Mouse (Mus musculus): ENCODE data around the gene Itsn1.

Itsn1 gene

GRCm38 (mm10) chr16:91732816-91733215, 3.7 kb downstream of the Itsn1 start:
- no peak for DNase-seq

GRCm38 (mm10) chr16:91734771-91735170, 5.7 kb downstream of the Itsn1 start:
- no peak for DNase-seq

GRCm38 (mm10) chr16:91736046-91736816, 7.2 kb downstream of the Itsn1 start:
- no peak for DNase-seq

GRCm38 (mm10) chr16:91738505-91738904, 9.4 kb downstream of the Itsn1 start:
- DNase-seq = no peak

GRCm38 (mm10) chr16:91740184-91740917, 11.3 kb downstream of the Itsn1 start:
- DNase-seq = no peak

- no peak for DNase-seq
Measured at GRCm38 (mm10) chr16:91740918-91741255, 11.8 kb downstream of the Itsn1 start.

- DNase-seq = no peak
Measured at GRCm38 (mm10) chr16:91743055-91743454, 14.0 kb downstream of the Itsn1 start.

- DNase-seq = no peak
Measured at GRCm38 (mm10) chr16:91746101-91746950, 17.2 kb downstream of the Itsn1 start.

- DNase-seq = no peak
Measured at GRCm38 (mm10) chr16:91747567-91747966, 18.5 kb downstream of the Itsn1 start.

GRCm38 (mm10) chr16:91751644-91752385, 22.7 kb downstream of the Itsn1 start:
- no peak for DNase-seq

- DNase-seq = no peak
Measured at GRCm38 (mm10) chr16:91753611-91754010, 24.5 kb downstream of the Itsn1 start.

GRCm38 (mm10) chr16:91754957-91755356, 25.9 kb downstream of the Itsn1 start:
- no peak for DNase-seq

GRCm38 (mm10) chr16:91761202-91761601, 32.1 kb downstream of the Itsn1 start:
- no peak for DNase-seq

GRCm38 (mm10) chr16:91761761-91762160, 32.7 kb downstream of the Itsn1 start:
- no peak for DNase-seq

- no peak for DNase-seq
Measured at GRCm38 (mm10) chr16:91762476-91762875, 33.4 kb downstream of the Itsn1 start.

- no peak for DNase-seq
Measured at GRCm38 (mm10) chr16:91763975-91764374, 34.9 kb downstream of the Itsn1 start.

- no peak for DNase-seq
Measured at GRCm38 (mm10) chr16:91764414-91764813, 35.3 kb downstream of the Itsn1 start.

- no peak for DNase-seq
Measured at GRCm38 (mm10) chr16:91765121-91765815, 36.2 kb downstream of the Itsn1 start.

- no peak for DNase-seq
Measured at GRCm38 (mm10) chr16:91765816-91766210, 36.7 kb downstream of the Itsn1 start.

GRCm38 (mm10) chr16:91767165-91767701, 38.2 kb downstream of the Itsn1 start:
- DNase-seq = no peak

GRCm38 (mm10) chr16:91768586-91768985, 39.5 kb downstream of the Itsn1 start:
- no peak for DNase-seq

- no peak for DNase-seq
Measured at GRCm38 (mm10) chr16:91769911-91770310, 40.8 kb downstream of the Itsn1 start.

Data from right cerebral cortex, postnatal 4 days (tissue).